Mouse (Mus musculus): ENCODE data around the gene Pkp2.

Gene Pkp2

DNA sequence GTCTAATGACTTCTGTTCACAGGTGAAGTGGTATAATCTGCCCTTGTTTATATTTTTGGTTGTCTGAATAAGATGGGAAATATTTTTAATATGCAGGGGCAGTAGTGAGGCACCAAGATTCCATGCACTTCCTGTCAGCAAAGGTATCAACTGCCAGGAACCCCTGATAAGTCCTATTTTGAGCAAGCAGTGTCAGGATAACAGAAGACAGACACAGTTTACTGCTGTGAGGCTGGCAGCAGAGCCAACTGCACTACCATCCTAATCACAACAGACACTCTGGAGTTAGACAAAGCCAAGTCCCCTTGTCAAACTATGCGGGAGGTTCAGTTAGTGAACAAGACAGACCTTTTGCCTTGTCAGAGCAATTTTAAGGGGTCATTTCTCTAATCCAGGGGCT is 43.6 kb downstream of the Pkp2 start:
- DNase-seq (ENCODE audit: extremely low read depth, insufficient read length, low spot score) = no peak

DNA sequence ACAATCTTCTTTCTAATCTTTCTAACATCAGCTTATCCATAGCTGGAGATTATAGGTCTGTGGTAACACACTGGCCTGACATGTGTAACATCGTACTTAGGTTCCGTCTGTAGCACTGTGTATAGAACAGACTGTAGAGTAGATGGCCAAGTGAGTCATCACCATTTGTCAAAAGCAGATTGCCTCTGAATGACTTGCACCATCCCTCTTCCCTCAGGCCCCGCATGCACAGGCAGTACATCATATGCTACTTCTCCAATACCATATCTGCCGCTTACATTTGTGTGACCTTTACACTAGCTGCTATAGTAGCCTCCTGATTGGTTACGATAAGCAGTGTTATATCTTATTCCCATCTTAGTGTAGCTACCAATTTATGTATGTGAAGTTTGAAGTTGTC is 47.8 kb downstream of the Pkp2 start:
- DNase-seq (ENCODE audit: extremely low read depth, insufficient read length, low spot score) = no peak

- DNase-seq (ENCODE audit: extremely low read depth, insufficient read length, low spot score) = no peak
Observed at GRCm38 (mm10) chr16:16261481-16261880, 48.4 kb downstream of the Pkp2 start.

GRCm38 (mm10) chr16:16262436-16262835 is 49.3 kb downstream of the Pkp2 start:
- DNase-seq (ENCODE audit: extremely low read depth, insufficient read length, low spot score) = no peak

DNA sequence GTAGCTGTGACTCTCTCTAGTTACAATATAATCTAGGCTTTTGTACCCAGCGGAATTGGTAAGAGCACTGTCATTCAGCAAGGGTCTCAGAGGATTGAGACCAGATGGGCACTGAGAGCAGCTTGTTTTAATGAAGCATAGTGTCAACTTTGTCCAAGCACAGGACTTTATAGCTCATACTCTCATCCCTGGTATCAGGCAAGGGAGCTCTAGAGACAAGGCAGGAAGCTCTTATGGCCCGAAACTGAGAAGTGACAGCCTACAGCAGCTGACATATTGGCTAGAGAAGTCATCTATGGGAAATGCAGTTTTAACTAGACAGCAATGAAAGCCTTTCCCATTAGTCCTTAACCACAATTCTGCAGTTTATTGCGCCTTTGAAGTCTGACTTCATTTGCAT is 59.9 kb downstream of the Pkp2 start:
- DNase-seq (ENCODE audit: extremely low read depth, insufficient read length, low spot score) = no peak

DNA sequence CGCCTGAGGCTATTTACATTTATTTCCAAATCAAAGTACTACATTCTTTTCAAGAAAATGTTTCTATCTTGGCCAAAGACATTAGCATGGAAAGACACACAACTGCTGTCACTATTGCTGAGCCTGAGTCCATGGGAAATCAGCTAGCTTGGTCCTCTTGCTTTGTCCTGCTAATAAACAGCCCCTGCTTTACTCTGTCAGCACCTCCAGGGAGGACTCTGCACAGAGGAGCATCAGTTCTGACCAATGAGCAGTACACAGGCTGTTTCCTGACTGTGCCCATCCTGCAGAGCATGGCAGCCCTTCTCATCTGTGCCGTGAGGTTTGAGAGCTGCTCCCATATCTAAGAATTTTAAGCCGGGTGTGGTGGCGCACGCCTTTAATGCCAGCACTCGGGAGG is 60.6 kb downstream of the Pkp2 start:
- DNase-seq (ENCODE audit: extremely low read depth, insufficient read length, low spot score) = no peak

GRCm38 (mm10) chr16:16302369-16303137 is 89.4 kb downstream of the Pkp2 start, which contains the start of gene Yars2:
Yars2 (plus strand) TSS chr16:16302965.
- peak; percentile 97 for DNase-seq (ENCODE audit: extremely low read depth, insufficient read length, low spot score)

DNA sequence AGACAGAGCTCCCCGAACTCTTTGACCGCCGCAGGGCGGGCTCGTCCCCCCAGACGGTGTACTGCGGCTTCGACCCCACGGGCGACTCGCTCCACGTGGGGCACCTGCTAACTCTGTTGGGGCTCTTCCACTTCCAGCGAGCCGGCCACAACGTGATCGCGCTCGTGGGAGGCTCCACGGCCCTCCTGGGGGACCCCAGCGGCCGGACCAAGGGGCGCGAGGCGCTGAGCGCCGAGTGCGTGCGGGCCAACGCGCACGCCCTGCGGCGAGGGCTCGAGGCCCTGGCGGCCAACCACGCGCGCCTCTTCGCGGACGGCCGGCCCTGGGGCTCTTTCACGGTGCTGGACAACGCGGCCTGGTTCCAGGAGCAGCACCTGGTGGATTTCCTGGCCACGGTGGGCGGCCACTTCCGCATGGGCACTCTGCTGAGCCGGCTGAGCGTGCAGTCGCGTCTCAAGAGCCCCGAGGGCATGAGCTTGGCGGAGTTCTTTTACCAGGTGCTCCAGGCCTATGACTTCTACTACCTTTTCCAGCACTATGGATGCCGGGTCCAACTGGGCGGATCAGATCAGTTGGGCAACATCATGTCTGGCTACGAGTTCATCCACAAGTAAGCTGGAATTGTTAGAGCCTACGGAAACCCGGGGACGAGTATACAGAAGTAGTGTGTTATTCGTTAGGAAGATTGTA is 90.2 kb downstream of the Pkp2 start:
- peak; percentile 83 for DNase-seq (ENCODE audit: extremely low read depth, insufficient read length, low spot score)

GRCm38 (mm10) chr16:16303888-16304287 is 90.8 kb downstream of the Pkp2 start:
- peak; percentile 21 for DNase-seq (ENCODE audit: extremely low read depth, insufficient read length, low spot score)

DNA sequence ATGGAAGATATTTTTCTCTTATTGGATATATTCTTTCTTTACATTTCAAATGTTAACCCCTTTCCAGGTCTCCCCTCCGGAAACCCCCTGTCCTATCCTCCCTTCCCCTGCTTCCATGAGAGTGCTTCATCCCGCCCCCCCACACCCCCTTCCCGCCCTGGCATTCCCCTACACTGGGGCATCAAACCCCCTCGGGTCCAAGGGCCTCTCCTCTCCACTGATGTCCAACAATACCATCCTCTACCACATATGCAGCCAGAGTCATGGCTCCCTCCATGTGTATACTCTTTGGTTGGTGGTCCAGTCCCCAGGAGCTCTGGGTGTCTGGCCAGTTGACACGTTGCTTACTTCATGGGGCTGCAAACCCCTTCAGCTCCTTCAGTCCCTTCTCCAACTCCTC is 98.2 kb downstream of the Pkp2 start:
- no peak for DNase-seq (ENCODE audit: extremely low read depth, insufficient read length, low spot score)
